Mouse (Mus musculus) right cerebral cortex, postnatal 36 days (tissue): ENCODE data around the gene Sez6.

Experiments used
- DNase-seq, 2 experiments: peaks; one replicate each; pipeline ENCODE4 v3.0.0; 2022; ENCODE audit warnings: low spot score in 2 of 2, mixed read lengths in 1 of 2

The Sez6 gene

GRCm38 (mm10) chr11:77906097-77906687 lies 24.4 kb upstream of the Sez6 start:
- DNase-seq, result no peak

GRCm38 (mm10) chr11:77906747-77907174 lies 23.8 kb upstream of the Sez6 start:
- no peak for DNase-seq

GRCm38 (mm10) chr11:77908468-77908867 lies 22.1 kb upstream of the Sez6 start:
- DNase-seq, result no peak

DNA sequence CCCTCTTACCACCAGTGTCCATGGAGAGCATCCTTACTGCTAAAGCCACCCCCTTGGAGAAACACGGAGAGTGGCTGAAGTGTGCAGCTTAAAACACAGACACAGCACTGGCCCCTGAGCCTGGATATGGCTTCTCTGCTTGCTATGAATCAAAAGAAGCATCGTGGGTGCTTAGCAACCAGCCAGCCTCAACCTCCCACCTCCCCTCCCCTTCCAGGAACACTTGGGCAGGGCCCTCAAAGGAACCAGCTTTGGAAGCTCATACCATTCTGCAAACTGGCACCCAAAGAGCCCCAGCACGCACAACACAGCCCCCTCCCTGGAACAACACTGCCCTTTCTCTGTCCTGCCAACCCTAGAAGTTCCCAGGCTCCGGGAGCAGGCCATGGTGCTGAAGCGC lies 21.2 kb upstream of the Sez6 start:
- DNase-seq, result no peak

- DNase-seq, result no peak
Observed at GRCm38 (mm10) chr11:77909776-77910175, 20.8 kb upstream of the Sez6 start.

DNA sequence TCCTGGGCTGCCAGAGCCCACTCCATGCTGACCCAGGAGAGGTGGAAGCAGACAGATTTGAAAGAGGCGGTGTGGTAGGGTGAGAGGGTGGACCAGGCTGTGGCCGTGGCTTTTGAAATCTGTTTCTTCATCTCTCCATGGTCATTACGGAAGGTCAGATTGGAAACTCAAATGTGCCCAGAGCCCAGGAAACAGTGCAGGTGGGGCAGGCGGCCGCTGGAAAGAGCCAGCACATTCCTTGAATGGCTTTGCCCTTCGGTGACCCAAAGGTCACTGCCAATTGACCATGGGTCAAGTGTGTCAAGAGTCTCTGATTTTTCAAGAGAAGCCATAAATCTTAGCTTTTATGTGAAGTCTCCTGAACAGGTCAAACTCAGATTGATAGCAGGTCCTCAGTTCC lies 17.1 kb upstream of the Sez6 start:
- no peak for DNase-seq

GRCm38 (mm10) chr11:77914598-77915260 lies 15.9 kb upstream of the Sez6 start:
- no peak for DNase-seq

DNA sequence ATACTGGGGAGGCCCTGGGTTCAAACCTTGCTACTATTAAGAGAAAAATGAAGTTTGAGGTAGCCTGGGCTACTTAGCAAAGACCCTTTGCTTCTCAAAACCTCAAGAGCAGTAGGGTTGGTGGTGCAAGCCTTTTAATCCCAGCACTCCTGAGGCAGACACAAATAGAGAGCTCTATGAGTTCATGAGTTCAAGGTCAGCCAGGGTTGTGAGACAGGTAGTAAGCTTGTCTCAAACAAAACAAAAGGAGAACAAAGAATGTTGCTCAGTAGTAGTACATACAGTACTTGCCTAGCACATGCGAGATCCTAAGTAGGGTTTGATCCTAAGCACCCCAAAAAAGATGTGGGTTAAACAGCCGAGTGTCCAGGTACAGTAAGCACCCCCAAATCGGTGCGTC lies 13.9 kb upstream of the Sez6 start:
- no peak for DNase-seq

GRCm38 (mm10) chr11:77917166-77917565 lies 13.4 kb upstream of the Sez6 start:
- no peak for DNase-seq

GRCm38 (mm10) chr11:77923285-77923684 lies 7.3 kb upstream of the Sez6 start:
- DNase-seq, result no peak

- DNase-seq, result no peak
Observed at GRCm38 (mm10) chr11:77925836-77926657, 4.6 kb upstream of the Sez6 start.

- no peak for DNase-seq
Observed at GRCm38 (mm10) chr11:77926666-77927065, 3.9 kb upstream of the Sez6 start.

- no peak for DNase-seq
Observed at GRCm38 (mm10) chr11:77927837-77928236, 2.8 kb upstream of the Sez6 start.

DNA sequence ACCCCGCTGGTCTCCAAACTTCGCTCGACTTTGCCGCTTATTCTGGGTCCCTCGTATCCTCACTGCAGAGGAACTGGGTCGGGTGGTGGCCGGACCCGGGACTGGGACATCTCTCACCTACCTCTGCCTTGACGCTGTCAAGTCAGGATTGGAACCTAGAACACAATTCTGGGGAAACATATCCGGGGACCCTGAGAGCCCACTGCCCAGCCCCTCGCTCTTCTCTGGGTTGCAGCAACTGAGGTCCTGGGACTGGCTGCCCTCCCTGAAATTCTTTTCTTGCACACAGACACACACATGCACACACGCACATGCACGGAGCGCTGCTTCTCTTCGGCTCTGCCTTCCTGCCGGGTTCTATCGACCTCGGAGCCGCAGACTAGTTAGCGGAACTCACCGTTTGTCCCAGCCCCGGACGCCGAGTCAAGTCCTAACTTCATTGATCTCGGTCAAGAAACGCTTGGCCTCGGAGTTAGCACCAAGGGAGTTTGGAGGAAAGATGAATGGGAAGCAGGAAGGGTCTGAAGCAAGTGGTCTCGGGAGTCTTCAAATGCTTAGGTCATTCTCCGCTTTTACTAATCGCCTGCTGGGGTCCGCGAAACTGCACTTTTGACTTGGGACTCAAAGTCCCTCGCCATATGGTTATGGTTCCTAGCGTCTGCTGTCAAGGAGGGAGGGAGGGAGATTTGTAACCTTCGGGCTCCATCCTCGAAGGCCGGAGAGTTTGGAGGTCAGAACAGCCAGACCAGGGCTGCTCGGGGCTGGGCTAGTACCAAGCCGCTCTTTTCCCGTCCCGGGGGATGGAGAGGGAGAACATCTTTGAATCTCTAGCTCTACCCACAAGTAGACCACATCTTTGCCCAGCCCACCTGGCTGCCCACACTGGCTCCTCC lies 1.2 kb downstream of the Sez6 start:
- DNase-seq, result no peak

- no peak for DNase-seq
Observed at GRCm38 (mm10) chr11:77932576-77932975, 2.0 kb downstream of the Sez6 start.

GRCm38 (mm10) chr11:77934111-77934521 lies 3.5 kb downstream of the Sez6 start:
- DNase-seq, result no peak

- no peak for DNase-seq
Observed at GRCm38 (mm10) chr11:77934568-77935311, 4.1 kb downstream of the Sez6 start.

- no peak for DNase-seq
Observed at GRCm38 (mm10) chr11:77936846-77937245, 6.2 kb downstream of the Sez6 start.

- DNase-seq, result no peak
Observed at GRCm38 (mm10) chr11:77937649-77938410, 7.2 kb downstream of the Sez6 start.

DNA sequence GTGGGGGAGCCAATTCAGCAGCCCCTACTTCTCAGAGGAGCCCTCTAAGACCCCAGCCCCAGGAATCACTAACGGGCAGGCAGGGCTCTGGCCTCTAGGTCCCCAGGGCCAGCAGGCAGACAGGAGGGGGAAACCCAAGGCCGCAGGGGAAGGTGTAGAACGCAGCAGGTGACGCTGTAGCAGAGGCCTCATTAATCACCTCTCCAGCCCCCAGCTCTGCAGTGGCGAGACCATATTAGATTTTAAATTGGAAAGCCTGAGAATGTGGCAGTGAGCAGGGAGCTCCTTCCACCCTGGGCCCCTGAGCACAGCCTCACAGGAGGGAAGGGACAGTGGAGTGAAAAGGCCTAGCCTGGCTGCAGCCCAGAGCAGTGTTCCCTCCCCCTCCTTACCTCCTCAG lies 11.6 kb downstream of the Sez6 start:
- no peak for DNase-seq
